Mouse (Mus musculus) ES-E14 (cell line): ENCODE measurements around the gene Ptprh. TPM values are rescaled to one million over a fixed set of nuclear protein-coding genes. Genes with fewer than 3 reads are reported as not detected.

ENCODE experiments used
- DNase-seq: peaks from one replicate; pipeline ENCODE4 v3.0.0-alpha.2; 2013; ENCODE audit warnings: low read depth, low spot score
- H3K27ac ChIP-seq: 2 replicates; pipeline ENCODE4 v1.5.1; 2012; ENCODE audit warnings: low read depth, mild to moderate bottlenecking, low read length, moderate library complexity, mixed read lengths; ENCODE audit not compliant: poor library complexity, insufficient read depth, severe bottlenecking
- H3K36me3 ChIP-seq: 2 replicates; pipeline ENCODE4 v1.6.1; 2012; ENCODE audit warnings: mild to moderate bottlenecking, low read length, moderate library complexity, mixed read lengths; ENCODE audit not compliant: control insufficient read depth, poor library complexity, insufficient read depth, severe bottlenecking
- H3K4me1 ChIP-seq, 2 experiments: fragments of 150-350 bp in 1 of 2; sonication (generic) in 1 of 2; 2 replicates each; pipeline ENCODE4 v1.6.1; 2012; ENCODE audit warnings: low read length in 2 of 2, mild to moderate bottlenecking in 1 of 2, mixed read lengths in 1 of 2; ENCODE audit not compliant: control insufficient read depth in 2 of 2, insufficient read depth in 2 of 2, poor library complexity in 1 of 2
- H3K4me3 ChIP-seq, 2 experiments: fragments of 150-350 bp in 1 of 2; sonication (generic) in 1 of 2; 2 replicates each; pipeline ENCODE4 v1.5.1; 2012; ENCODE audit warnings: low read length in 2 of 2, low read depth in 1 of 2, mild to moderate bottlenecking in 1 of 2, mixed read lengths in 1 of 2; ENCODE audit not compliant: insufficient read depth in 1 of 2, poor library complexity in 1 of 2, severe bottlenecking in 1 of 2
- H3K9ac ChIP-seq: 2 replicates; pipeline ENCODE4 v1.6.1; 2012; ENCODE audit warnings: low read depth, mild to moderate bottlenecking, low read length, mixed read lengths; ENCODE audit not compliant: poor library complexity, insufficient read depth, severe bottlenecking
- H3K9me3 ChIP-seq: fragments of 150-350 bp; sonication (generic); 2 replicates; pipeline ENCODE4 v1.6.1; 2012; ENCODE audit warnings: low read depth, mild to moderate bottlenecking, low read length; ENCODE audit not compliant: control insufficient read depth, insufficient read depth
- CHD2 ChIP-seq: IDR thresholded peaks from 2 replicates; pipeline ENCODE4 v1.6.1; 2014; ENCODE audit warnings: mild to moderate bottlenecking, low read depth, low read length, inconsistent platforms
- HCFC1 ChIP-seq: IDR thresholded peaks from 2 replicates; pipeline ENCODE4 v1.6.1; 2012; ENCODE audit warnings: low read length, inconsistent platforms, borderline replicate concordance; ENCODE audit not compliant: insufficient read depth
- MAFK ChIP-seq: IDR thresholded peaks from 2 replicates; pipeline ENCODE4 v1.6.1; 2014; ENCODE audit warnings: mild to moderate bottlenecking, low read depth, low read length, inconsistent platforms; ENCODE audit not compliant: insufficient read depth
- ZC3H11A ChIP-seq: IDR thresholded peaks from 2 replicates; pipeline ENCODE4 v1.6.1; 2012; ENCODE audit warnings: low read depth, mild to moderate bottlenecking, inconsistent platforms, low read length, borderline replicate concordance
- ZNF384 ChIP-seq: IDR thresholded peaks from 2 replicates; pipeline ENCODE4 v1.6.1; 2012; ENCODE audit warnings: low read depth, low read length, inconsistent platforms
- in situ Hi-C, 2 experiments: fragments of 600-800 bp; cut with MboI; formaldehyde crosslinking; loops; one replicate each; pipeline ENCODE4 v1.15.1; 2025; ENCODE audit warnings: low sequenced_read_pairs in 2 of 2, inconsistent platforms in 1 of 2; ENCODE audit not compliant: unreplicated experiment in 2 of 2
- total RNA-seq: library from RNA; depleted of rRNA; stranded (reverse); fragments of 300-350 nt; gene quantifications from 2 replicates; pipeline ENCODE4 v1.2.3, GENCODE M21; 2012

Ptprh gene
- total RNA-seq, 1 experiment: 0.18 TPM

DNA sequence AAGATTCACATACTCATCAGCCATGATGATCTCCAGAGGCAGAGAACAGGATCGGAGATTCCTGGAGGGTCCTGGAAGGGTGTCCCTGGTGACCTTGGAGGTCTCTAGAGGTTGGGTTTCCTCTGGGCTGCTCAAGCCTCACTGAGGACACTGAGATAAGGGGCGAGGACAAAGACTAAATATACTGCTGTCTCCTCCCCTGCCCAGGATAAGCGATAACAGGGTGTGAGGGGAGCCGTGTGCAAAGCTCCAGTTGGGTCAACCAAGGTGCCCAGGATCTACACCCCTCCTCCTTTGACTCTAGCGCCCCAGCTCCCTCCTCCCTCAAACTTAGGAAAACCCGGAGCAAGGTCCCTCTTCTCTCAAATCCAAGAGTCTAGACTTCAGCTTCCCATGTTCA, 81.5 kb downstream of the Ptprh start:
- peaks cover 3 to 19% of the 10 kb centered on the region in 2 experiments; a peak in 2 of 4 replicates for H3K4me1 ChIP-seq
- in situ Hi-C loops: no loop called here
- H3K27ac ChIP-seq: no peak overlapping the region
- H3K36me3 ChIP-seq: peaks cover 2% of the 10 kb centered on the region; the same call in 1 of the 2 replicates
- TF ChIP-seq CHD2 (no peak), HCFC1 (no peak), ZNF384 (no peak)
- no peaks in the 10 kb centered on the region for H3K9me3 ChIP-seq
- no peak overlapping the region for H3K4me3 ChIP-seq
- no peak for DNase-seq
- H3K9ac ChIP-seq: no peak overlapping the region

GRCm38 (mm10) chr7:4521231-4522003, 82.4 kb downstream of the Ptprh start:
- TF ChIP-seq HCFC1 (no peak), CHD2 (no peak), MAFK (no peak), ZNF384 (no peak), ZC3H11A (no peak)
- Histone ChIP-seq H3K27ac (no peak overlapping the region), H3K9ac (no peak overlapping the region), H3K4me1 (peaks cover 3 to 19% of the 10 kb centered on the region in 2 experiments; a peak in 2 of 4 replicates), H3K36me3 (peaks cover 2% of the 10 kb centered on the region; the same call in 1 of the 2 replicates), H3K4me3 (peak overlapping the region; percentile 2 to 41; a peak in 3 of 4 replicates), H3K9me3 (no peaks in the 10 kb centered on the region)
- in situ Hi-C loops: no loop called here
- DNase-seq: no peak

GRCm38 (mm10) chr7:4518487-4518886, 85.4 kb downstream of the Ptprh start:
- no peak for DNase-seq
- Histone ChIP-seq H3K9ac (no peak overlapping the region), H3K4me3 (no peak overlapping the region), H3K27ac (no peak overlapping the region), H3K36me3 (peaks cover 2% of the 10 kb centered on the region; the same call in 1 of the 2 replicates), H3K4me1 (peaks cover 2 to 32% of the 10 kb centered on the region in 2 experiments; a peak in 3 of 4 replicates), H3K9me3 (no peaks in the 10 kb centered on the region)
- TF ChIP-seq ZNF384: no peak
- TF ChIP-seq HCFC1: no peak
- no peak for TF ChIP-seq ZC3H11A
- no peak for TF ChIP-seq CHD2
- TF ChIP-seq MAFK: no peak
- in situ Hi-C loops: no loop called here

DNA sequence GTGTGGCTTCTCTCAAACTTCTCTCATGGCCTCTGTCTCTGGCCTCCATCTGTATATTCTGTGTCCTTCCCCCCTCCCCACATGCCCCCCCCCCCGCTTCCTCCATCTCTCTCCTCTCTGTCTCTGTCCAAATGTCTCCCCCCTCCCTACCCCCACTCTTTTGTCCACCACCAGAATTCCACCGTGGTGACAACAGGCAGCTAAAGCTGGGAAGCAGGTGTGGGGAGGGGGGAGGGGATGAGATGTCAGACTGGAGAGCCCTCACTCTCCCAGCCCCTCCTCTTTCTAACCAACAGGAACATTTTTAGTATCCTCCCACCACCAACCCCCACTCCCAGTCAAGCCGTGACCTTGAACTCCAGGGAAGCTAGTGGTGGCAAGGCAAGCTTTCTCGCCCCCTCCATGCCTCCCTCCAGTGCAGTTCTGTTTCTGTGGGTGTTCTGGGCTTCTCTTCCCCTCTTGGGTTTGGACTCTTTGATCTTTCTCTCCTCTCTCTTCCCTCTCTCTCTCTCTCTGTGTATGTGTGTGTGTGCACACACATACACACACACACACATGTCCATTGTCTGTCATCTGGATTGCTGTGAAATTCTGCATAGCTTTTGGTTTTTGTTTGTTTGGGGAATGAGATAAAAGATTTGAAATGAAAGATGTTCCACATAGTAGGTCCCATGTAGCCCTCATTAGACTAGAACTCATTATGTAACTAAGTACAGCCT, 87.3 kb downstream of the Ptprh start, which contains the start of gene Tnnt1:
Tnnt1 (minus strand) TSS at position 51 of the 719 bp plus-strand sequence.
- Histone ChIP-seq H3K9ac (no peak within 1 kb of the TSS), H3K27ac (no peak within 1 kb of the TSS), H3K9me3 (no peaks in the 10 kb centered on the region), H3K36me3 (peaks cover 2% of the 10 kb centered on the region; the same call in 1 of the 2 replicates), H3K4me3 (no peak within 1 kb of the TSS), H3K4me1 (peaks cover 2 to 23% of the 10 kb centered on the region in 2 experiments; a peak in 3 of 4 replicates)
- TF ChIP-seq CHD2: no peak
- no peak for TF ChIP-seq ZC3H11A
- TF ChIP-seq ZNF384: no peak
- no peak for TF ChIP-seq MAFK
- no peak for DNase-seq
- in situ Hi-C loops: no loop called here
